Mouse (Mus musculus): ENCODE measurements at regions not wholly inside any gene's neighbourhood (a gene's known extent, or its start where the extent isn't known, plus 50 kb on each side); places are given as distances from the start of the nearest gene placed in this dataset.

DNA sequence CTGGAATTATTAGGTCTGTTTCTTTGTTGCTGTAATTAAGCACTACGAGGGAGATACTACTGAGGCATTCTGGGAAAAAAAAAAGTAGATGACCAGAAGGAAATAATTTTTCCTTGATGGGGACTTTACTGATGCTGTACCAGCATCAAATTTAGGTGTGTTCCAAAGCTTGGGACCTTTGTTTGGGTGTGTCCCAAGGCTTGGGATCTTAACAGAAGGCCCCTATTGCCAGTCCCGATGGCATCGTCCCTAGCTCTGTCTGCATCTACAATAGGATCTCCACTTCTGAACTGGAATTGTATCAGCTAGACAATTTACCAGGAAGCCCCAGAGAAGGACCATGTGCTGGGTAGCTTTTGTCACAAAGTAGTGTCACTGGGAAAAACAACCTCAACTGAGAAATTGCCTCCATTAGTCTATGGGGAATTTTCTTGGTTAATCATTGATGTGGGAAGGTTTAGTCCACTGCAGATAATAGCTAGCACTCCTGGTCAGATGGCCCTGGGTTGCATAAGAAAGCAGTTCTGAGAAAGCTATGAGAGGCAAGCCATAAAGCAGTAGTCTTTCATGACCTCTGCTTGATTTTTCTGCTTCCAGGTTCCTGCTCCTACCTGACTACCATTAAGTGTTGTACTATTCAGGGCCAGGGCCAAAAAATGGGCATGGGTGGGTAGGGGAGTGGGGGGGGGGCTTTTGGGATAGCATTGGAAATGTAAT is 392.7 kb downstream of the Igsf11 start:
- DNase-seq (ENCODE audit: low spot score) = no peak

DNA sequence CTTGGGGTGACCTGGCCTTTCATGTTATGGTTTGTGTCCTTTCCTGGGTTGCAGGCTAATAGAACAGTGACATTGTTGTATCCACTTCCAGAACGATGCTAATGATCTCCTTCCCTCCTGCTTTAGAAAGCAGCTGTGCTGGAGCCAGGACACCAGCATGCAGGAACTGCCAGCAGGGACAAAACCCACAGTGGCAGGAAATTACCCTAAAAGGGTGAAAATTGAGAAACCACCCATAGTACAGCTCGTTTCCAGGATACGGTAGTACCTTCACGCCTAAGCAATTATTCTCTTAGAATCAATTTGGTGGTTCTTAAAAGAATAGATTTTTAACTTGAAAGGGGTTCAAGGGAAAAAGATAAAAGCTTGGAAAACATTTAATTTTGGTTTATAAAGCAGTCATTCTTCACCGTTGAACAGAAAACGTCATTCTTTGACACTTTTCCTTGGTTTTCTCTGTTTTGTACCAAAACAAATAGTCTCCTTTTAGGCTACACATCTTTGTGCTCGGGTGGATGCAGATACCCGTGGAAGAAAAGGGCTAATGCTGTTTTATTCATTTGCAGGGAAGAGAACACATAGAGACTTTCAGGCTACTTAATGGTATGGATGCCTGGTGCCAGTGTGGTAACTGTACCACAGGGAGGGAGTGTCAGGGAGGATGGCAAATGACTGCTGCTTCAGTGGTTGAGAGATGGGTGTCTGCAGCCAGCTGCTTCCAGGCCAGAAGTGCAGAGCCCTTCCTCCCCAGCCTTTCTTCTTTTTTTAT is 394.5 kb downstream of the Igsf11 start:
- DNase-seq (ENCODE audit: low spot score) = no peak

GRCm38 (mm10) chr16:39298856-39299255 is 406.4 kb downstream of the Igsf11 start:
- no peak for DNase-seq (ENCODE audit: low spot score)

DNA sequence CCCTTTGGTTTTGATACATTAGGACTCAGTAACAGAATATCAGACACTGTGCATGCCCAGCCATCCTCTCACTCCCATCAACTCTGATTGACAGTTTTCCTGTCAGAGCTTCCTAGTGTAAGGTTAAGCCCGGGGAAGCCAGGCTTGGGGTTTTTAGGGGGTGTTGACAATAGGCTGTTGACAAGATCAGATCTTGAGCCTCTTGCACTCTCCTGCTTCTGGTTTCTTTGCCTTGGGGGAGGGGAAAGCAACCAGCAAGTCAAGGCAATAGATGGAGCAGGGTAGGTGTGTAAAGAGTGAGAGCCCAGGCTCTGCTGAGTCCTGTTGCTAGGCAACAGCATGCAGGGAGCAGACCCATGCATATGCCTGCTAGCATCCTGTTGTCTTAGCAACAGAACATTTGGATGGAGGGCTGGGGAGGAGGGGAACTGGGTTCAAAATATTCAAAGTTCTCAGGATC is 410.5 kb downstream of the Igsf11 start:
- peak; percentile 44 for DNase-seq (ENCODE audit: low spot score)

- DNase-seq (ENCODE audit: low spot score) = no peak
Observed at GRCm38 (mm10) chr16:39303371-39303770, 410.9 kb downstream of the Igsf11 start.

DNA sequence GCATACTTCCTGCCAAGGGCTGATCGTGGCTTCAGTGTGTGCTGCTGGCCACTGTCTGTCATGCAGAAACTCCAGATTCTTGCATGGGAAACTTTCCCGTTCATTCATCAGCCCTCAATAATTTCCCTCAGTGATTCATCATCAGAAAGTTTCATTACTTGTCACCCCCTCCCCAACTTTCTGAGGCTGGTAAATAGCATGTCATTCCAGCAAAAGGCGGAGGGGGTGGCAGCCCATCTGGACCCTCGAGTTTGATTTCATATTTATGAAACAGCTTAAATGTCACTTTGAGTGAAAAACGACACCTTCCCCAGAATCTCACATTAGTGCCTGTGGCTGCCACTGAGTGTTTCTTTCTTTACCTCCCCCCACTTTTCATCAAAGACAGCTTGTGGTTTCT is 415.5 kb downstream of the Igsf11 start:
- DNase-seq (ENCODE audit: low spot score) = no peak

GRCm38 (mm10) chr16:39316752-39317594 is 424.5 kb downstream of the Igsf11 start:
- peak; percentile 89 for DNase-seq (ENCODE audit: low spot score)

DNA sequence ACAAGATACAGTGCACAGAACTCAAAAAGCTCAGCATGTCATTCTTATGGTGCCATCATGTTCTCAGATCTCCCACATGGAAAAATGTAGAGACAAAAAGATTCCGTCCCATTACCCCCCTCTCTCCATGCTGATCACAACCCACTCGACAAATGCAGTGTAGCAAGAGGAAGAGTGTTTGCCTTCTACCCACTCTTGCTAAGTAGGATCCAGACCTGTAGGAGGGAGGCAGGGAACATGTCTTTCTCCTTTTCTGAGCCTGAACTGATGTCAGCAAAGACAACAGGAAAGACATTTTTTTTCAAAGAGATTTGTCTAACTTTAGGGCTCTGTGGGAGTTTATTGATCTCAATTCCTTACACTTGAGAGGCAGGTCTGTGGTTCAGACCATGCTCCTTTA is 433.2 kb downstream of the Igsf11 start:
- no peak for DNase-seq (ENCODE audit: low spot score)

DNA sequence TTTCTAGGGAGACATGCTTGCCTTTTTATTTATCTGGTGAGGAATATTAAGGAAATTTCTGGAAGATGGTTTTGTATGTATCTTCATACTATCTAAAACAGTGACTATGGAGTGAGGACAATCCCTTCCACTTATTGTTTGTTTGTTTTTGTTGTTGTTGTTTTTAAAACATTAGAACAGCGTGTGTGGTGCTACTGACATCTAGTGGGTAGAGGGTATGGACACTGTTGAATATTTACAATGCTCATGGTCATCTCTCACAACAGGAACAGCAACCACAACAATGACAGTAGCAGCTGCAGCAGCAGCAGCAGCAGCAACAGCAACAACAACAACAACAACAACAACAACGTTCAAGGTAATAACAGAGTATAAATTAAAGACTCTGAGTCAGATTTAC is 471.2 kb downstream of the Igsf11 start:
- DNase-seq (ENCODE audit: low spot score) = no peak

DNA sequence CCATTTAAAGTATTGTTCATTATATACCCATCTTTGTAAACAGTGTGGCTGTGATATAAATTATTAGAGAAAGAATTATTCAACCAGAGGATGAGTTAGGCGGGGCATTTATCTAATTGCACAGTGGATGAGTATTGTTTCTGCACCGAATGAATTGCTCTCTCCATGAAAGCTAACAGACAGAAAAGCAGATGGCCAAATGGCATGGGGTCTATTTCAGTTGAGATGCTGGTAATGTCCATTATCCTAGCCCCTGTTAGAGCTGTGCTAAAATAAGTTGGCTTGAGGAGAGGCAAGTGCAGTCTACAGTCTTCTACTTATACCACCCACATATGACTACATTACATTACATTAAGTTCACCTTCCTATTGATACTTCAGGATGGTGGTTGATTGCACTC is 475.8 kb downstream of the Igsf11 start:
- DNase-seq (ENCODE audit: low spot score) = no peak

DNA sequence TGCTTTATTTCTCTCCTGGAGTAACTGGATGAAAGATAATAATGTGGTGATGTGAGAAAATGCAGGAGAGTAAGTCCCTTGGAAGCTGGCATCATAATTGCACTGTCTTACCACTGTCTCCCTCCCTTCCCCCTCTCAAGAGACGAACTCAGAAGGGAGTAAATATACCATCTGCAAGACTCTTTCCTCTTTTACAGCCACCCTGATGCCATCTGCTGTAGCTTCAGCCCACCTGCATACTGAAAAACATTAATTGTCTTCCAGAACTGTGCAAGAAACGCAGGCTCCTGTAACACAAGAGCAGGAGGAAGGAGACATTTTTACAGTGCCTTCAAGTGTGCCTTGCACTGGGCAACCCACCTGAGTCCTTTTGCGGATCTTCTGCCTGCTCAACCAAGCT is 482.1 kb downstream of the Igsf11 start:
- no peak for DNase-seq (ENCODE audit: low spot score)

DNA sequence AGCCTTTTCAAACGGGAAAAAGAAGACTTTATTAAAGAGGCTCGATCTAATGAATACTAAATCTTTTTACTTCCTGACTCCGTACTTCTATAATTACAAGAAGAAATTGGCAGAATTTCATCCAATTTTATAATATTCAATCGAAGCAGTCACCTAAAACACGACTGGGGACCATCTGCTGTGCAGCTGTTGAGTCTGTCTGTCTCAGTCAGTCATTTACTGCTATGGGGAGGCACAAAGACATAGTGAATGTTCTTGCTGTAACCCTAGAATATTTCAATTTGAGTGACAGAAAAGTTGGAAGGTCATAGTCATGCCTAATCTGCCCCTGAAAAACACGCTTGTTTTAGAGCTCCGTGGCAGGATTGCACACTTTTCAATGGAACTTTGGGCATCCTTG is 487.5 kb downstream of the Igsf11 start:
- no peak for DNase-seq (ENCODE audit: low spot score)

- DNase-seq (ENCODE audit: low spot score) = peak; percentile 54
Observed at GRCm38 (mm10) chr16:39389943-39390342, 497.5 kb downstream of the Igsf11 start.

- peak; percentile 32 for DNase-seq (ENCODE audit: low spot score)
Observed at GRCm38 (mm10) chr16:39390626-39391025, 498.2 kb downstream of the Igsf11 start.

DNA sequence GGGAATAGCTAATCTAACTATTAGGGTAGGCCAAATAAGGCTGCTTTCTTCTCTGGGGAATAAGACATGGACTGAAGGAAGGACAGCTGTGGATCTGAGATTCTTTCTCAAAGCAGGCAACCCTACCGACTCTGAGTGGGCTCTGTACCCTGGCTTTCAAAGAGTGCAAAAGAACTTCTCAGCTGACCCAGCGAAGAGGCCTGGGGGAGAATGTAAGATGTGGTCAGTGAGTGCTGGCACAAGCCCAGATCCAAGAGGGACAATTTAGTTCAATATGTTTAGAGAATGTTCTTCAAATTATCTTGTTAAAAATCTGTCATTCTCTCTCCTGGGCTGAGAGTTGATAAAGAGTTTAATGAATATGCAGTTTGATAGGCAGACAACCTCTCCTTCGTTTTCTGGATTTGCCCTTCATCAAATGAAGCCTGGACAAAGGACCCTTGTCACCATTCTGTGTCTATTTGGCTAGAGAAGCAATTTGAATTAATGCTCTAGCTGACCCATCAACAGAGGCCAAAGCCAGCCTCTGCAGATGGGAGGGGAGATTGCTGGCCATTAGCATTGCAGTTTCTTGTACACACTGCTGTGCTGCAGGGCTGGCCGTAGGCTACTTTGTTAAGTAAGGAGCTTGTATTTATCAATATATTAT is 509.8 kb downstream of the Igsf11 start:
- peak; percentile 66 for DNase-seq (ENCODE audit: low spot score)

- DNase-seq (ENCODE audit: low spot score) = no peak
Observed at GRCm38 (mm10) chr16:39431581-39431980, 539.1 kb downstream of the Igsf11 start.

GRCm38 (mm10) chr16:39445740-39446139 is 538.4 kb upstream of the Lsamp start:
- DNase-seq (ENCODE audit: low spot score) = no peak

- no peak for DNase-seq (ENCODE audit: low spot score)
Observed at GRCm38 (mm10) chr16:39453400-39454138, 530.6 kb upstream of the Lsamp start.
